Mouse (Mus musculus): Measurements from ENCODE around the gene Srebf1.

DNA sequence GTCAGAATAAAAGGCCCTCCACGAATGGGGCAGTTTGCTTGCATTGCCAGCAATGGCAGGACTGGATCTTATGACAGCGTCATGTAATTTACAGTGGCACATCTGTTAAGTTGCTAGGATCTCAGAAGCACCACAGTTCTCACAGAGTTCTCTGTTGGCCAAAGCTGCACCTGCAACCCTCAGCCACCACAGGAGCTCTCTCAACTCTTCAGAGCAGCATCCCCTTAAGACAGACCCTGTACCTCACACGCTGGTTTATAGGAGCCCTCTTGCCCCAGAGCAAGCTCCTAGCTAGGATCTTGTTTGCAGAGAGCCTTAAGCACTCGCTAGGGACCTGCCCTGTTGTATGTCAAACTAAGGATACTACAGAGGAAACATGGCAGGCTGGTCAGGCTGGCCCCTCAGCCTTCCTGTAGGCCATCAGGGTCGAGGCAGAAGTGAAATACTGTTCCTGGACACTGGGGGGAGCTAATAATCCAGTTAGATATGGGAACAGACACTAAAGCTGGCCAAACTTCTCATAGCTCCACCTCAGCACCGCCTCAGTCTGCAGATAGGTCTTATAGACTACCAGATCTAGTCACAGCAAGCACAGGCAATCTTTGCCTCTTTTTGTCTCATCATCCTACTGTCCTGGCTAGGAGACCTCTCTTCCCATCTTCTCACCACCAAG is 28.7 kb upstream of the Srebf1 start:
- TF ChIP-seq POLR2A (IDR thresholded peaks at IDR 0.05; ENCODE audit: insufficient read depth, low read depth, low read length) (no peak), CTCF (IDR thresholded peaks at IDR 0.05; ENCODE audit: insufficient read depth, low read depth, low read length) (no peak)

Measured in olfactory bulb, adult 2 months (tissue).